Mouse (Mus musculus): ENCODE results near the gene Swt1.

GRCm38 (mm10) chr1:151370573-151370972, 57.7 kb downstream of the Swt1 start:
- TF ChIP-seq CTCF (conservative IDR thresholded peaks at IDR 0.05; ENCODE audit: insufficient read depth, insufficient read length, low read depth, low read length): no peak
- no peak for TF ChIP-seq POLR2A (IDR thresholded peaks at IDR 0.05; ENCODE audit: low read depth, low read length)
